Mouse (Mus musculus) natural killer cell, adult 2 months (primary cell): ENCODE results near the gene Apol10a.
"Not testable (repeated sequence)": the region's sequence is repeated elsewhere in the genome, so short reads cannot be mapped to it uniquely, and the experiment has no call there.

Experiments used
- DNase-seq, 2 experiments: peaks; one replicate each; pipeline ENCODE4 v3.0.0; 2022; ENCODE audit warnings: low spot score in 2 of 2

Gene Apol10a

DNA sequence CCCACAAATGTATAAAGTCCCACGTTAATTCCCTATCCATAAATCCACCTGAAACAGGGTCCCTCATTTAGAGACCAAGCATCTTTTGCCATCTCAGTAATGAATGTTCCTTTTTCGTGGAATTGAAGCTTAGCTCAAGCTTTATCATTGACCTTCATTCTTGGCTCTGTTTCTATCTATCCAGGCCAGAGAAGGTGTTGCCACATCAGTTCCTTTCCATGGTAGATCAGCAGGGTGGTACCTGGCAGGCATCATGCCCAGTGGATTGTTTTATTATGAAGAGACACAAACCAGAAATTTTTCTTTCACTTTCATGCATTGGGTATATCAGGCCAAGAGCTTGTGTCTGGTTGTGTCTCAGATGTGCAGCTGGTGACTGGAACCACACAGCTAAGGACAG lies at the start of gene Apol10a:
Gene Apol10a (plus strand): TSS at position 355 of the 400 bp plus-strand sequence.
- DNase-seq = not testable (repeated sequence)

DNA sequence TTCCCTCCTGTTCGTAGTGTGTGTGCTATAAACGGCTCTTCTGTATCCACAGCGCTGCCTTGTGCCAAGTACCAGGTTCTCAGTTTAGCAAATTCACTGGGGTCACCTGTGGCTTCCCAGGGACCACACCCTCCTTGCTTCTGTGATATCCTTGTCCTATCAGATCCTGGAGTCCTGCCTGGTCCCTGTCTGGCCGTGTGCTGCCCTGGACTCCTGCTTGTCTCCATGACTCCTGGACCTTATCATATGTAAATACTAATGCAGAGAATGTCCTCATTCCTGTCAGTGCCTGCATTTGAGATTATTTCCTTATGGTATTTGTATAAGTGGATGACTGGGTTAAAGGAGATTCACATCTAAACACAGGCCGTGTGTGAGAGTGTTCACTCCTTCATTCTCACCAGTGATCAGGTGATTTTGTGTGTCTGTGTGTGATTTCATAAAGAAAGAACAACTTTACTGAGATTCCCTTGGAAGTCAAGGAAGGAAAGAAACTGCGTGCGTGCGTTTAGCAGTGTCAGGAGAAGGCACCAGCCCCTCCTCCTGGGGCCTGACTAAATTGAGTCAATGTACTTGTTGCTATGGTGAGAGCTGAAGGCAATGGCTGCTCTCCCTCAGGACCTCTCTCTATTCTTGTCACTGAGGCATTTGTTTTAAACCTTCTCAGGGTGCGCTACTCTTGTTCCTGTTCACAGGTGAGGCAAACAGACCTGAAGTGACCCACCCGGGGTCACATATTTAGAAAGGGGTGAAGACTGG lies 48.0 kb upstream of the Apol10a start:
- DNase-seq = not testable (repeated sequence)

DNA sequence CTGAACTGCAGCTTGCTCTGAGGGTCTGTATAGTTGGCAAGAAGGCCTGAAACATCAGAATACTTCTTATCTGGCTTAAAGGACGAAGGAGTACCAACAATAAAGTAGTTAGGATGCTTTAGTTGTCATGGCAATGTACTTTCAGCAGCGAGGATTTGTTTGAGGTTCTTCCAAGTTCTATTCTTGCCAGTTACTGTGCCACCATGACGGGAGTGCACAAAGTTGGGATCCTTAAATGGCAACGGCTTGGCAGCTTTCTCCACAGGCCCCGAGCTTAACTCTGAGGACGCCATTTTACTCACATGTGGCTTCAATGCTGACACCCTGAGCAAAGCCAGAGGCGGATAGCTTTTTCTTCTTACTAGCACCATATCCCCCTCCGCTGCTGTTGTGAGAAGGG lies 32.1 kb upstream of the Apol10a start:
- not testable (repeated sequence) for DNase-seq

DNA sequence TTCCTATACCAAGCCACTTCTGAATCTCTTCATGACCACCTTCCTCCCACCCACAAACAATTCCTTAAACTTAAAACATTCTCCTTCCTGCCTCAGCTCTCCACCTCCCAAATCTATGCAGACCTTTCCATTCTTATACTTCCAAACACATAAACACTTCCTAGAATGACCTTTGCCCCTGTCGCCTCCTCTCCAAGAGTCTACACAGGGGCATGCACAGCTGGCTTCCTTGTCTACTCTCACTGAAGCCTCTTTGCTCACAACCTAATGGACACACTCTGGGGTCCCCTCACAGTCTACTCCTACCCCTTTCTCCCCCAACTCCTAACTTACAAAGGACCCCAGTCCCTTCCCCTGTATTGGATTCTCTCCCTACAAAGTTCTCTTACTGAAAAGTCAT lies 31.2 kb upstream of the Apol10a start:
- not testable (repeated sequence) for DNase-seq

DNA sequence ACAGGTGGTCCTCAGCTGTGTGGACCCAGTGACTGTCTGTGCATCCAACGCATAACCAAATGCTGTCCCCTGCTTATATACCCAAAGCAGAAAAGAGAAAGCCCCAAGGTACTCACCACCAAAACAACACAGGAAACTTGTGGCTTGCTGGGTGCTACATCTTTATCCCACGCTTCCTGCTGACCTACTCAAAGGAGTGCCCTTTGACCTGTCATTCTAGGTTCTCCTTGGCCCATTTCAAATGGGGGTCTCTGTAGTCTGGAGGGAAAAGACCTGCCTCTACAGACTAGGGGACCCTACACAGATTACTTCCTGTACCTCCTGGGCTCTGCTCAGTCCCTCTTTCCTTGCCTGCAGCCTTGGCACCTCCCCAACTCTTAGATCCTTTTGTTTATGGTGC lies 29.5 kb upstream of the Apol10a start, which contains the start of gene Apol7b:
Gene Apol7b (minus strand): TSS at position 101 of the 400 bp plus-strand sequence.
- not testable (repeated sequence) for DNase-seq

DNA sequence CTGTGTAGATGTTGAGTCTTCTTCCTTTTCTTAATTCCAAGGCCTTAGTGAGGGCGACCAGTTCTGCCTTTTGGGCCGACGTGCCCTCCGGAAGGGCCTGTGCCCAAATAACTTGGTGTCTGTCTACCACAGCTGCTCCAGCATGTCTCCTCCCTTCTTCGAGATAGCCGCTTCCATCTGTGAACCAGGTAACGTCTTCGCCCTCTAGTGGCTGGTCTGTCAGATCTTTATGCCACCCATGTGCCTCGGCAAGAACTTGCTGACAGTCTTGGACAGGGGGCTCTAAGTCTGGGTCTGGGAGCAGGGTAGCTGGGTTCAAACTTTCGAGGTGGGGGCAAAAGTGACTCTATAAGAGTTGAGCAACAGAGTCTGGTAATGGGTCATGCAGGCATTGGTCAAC lies 26.9 kb upstream of the Apol10a start:
- peak; percentile 4 to 11 for DNase-seq

DNA sequence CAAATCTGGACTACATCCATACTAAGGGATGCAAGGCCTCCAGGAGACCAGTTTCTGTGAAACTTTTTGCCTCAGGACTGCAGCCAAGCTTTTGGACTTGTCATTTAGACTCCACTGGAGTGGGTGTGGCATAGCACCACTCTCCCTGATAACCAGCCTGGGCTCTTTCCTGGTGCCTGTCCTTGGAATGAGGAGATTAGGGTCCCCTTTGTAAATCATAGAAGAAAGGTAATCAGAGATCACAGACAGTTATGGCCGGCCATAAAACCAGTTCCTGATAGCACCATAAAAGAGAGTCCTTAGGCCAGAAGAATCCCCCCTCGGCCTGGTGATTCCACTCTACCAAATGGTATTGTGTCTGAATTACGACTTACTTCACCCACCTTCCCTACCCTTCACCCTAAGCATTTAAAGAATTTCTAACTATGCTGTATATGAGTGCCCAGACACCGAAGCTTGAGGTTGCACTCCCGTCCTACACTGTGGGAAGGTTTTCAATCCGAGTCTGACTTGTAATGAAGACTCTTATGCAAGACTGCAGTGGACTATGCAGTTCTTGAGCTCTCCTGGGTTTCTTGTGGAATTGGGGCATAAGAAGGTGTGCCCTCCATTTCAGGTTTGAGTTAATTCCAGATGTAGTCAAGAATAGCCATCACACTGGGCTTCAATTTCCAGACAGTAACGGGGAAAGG lies 2.0 kb upstream of the Apol10a start:
- not testable (repeated sequence) for DNase-seq

DNA sequence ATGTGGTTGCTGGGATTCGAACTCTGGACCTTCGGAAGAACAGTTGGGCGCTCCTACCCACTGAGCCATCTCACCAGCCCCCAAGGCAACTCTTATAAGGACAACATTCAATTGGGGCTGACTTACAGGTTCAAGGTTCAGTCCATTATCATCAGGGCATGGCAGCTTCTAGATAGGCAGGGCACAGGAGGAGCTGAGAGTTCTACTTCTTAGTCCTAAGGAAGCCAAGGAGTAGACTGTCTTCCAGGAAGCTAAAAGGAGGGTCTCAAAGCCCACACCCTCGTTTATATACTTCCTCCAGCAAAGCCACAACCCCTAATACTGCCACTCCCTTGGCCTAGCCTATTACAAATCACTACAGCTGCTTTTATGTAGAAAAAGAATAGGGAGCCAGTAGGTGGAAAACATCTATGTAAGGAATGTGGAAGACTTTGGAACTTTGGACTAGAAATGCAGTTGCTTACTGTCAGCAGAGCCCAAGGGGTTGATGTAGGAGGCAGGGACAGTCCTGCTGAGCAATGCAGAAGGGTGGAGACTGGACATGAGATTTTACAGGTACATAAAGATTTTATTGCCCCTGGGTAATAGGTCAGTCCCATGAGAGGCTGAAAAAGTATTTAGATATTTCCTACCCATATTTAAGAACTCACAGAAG lies 5.4 kb downstream of the Apol10a start:
- no peak for DNase-seq

DNA sequence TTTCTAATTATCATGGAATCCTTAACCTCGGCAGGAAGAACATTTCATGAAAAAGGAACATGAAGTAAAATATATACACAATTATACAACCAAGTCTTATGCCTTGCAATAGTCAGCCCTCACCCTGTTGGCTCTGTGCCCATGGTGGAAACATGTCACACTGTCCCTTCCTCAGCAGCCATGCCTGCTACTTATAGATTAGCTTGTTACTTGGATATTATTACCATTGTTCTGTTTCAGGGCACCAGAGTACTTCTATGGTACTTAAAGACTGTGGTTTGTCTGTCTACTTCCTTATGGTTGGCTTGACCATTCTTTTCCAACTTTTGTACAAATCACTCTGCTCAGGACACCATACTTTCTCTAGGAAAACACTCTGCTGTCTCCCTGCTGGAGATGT lies 16.3 kb downstream of the Apol10a start:
- DNase-seq = not testable (repeated sequence)

DNA sequence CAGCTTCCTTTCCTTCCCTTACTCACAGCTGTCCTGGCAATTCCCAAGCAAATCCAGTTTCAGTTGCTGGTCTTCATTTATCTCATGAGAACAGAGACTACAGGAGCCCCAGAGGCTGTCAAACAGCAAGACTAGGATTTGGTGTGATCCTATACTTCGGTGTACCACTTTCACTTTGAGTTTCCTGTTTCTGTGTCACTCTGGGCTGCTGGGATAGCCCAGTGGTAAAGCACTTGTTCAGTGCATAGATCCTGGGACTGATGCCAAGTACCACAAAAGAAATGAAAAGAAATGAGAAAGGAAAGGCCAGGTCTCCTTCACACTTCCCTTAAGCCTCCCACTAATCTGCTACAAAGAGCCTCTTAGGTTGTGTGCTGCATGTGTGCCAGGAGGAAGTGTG lies 17.8 kb downstream of the Apol10a start:
- not testable (repeated sequence) for DNase-seq

DNA sequence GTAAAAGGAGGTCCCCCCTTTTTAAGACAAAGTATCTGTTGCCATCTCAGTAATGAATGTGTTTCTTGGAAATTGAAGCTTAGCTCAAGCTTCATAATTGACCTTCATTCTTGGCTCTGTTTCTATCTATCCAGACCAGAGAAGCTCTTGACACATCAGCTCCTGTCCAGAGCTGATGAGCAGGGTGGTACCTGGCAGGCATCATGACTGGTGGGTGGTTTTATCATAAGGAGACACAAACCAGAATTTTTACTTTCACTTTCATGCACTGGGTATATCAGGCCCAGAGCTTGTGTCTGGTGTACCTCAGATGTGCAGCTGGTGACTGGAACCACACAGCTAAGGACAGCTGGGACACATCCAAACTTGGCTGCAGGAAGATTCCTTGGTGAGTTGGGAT lies 31.1 kb downstream of the Apol10a start, which contains the start of gene Apol11a:
Gene Apol11a (plus strand): TSS at position 306 of the 400 bp plus-strand sequence.
- DNase-seq = not testable (repeated sequence)

DNA sequence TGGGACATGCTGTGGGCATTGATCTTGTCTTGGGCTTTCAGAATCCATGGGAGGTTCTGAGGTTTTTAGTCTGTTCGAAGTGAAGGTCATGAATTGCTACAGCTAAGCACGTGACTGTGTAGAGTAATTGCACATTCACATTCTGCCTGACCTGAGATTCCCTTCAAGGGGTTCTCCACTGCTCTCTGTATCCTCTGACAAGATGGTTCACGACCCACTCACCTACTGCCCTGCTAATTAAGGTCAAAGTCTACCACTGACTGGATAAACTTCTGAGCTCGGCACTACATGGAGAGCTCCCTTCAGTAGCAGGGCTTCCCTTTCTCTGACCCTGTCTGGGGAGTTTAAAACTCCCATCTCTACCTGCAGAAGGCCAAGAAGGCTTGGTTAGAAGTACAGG lies 43.7 kb downstream of the Apol10a start:
- DNase-seq = not testable (repeated sequence)

DNA sequence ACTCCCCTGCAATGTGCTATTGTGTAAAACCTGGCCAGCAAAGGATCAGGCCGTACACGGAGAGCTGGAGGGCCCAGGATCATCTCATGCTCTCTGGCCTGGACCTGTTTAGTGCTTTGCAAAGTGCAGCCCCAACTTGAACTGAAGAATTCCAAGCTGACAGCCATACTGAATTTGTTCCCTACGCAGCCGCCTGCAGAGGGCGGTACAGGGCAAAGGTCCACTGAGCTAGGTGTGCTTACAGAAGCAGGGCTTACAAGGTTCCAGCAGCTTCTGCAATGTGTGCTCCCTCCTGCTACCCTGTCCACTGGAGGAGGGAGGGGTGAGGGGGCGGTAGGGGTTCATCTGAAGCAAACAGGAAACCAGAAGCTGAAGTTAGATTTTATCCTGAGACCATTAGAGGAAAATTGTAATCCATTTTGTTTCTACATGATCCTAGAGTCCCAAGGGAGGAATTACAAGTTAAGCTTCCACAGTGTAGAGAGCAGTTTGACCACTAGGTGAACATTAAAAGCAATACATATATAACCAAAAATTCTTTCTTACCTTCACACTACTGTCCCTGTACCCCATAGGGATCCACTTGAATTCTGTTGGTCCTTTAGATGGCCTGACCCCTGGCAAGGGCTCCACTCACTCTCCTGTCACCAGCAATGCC lies 46.5 kb downstream of the Apol10a start:
- DNase-seq = not testable (repeated sequence)

DNA sequence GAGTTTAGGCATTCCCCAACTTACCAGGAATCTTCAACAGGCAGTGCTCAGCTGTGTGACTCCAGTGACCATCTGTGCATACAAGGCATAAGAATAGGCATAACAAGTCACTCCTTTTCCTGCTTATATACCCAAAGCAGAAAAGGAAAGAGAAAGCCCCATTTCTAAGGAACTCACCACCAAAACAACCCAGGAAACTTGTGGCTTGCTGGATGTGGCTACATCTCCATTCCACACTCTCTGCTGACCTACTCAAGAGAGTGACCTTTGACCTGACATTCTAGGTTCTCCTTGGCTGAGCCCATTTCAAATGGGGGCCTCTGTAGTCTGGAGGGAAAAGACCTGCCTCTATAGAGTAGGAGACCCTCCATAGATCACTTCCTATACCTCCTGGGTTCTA lies 56.4 kb downstream of the Apol10a start, which contains the start of gene Apol7c:
Gene Apol7c (minus strand): TSS at position 101 of the 400 bp plus-strand sequence.
- no peak for DNase-seq

DNA sequence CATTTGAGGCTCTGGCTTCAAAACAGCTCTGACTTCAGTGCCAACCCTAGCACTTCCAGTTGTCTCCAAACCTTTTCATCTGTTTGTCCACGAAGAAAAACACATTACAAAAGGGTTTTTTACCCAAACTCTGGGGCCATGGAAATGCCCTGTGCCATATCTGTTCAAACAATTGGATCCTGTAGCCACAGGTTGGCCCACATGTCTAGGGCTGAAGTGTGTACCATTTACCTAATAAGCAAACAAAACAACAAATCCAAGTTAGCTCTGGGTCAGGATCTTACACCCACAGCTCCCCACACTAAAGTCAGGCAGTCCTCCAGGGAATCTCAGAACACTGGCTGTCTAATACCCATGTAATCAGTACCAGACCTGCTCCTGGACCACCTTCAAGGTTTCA lies 62.4 kb downstream of the Apol10a start:
- DNase-seq = not testable (repeated sequence)
